Mouse (Mus musculus) common myeloid progenitor, adult 5-6 weeks (primary cell): Measurements from ENCODE around the gene Ppp1r12c. TPM values are rescaled to one million over a fixed set of nuclear protein-coding genes. Genes with fewer than 3 reads are reported as not detected.
"Not testable (repeated sequence)": the region's sequence is repeated elsewhere in the genome, so short reads cannot be mapped to it uniquely, and the experiment has no call there.

Experiments
- ATAC-seq: replicated peaks from 2 replicates; pipeline ENCODE4 v1.8.0; 2016; ENCODE audit warnings: low read depth, mild to moderate bottlenecking, moderate TSS enrichment, inconsistent platforms; ENCODE audit not compliant: poor library complexity, severe bottlenecking
- total RNA-seq: library from RNA; stranded (forward); fragments of 200-1000, 187-1606 nt; gene quantifications from 2 replicates; pipeline ENCODE4 v1.2.3, GENCODE M21; 2017

Ppp1r12c gene
- 90.2 and 117 TPM in 2 replicates for total RNA-seq

DNA sequence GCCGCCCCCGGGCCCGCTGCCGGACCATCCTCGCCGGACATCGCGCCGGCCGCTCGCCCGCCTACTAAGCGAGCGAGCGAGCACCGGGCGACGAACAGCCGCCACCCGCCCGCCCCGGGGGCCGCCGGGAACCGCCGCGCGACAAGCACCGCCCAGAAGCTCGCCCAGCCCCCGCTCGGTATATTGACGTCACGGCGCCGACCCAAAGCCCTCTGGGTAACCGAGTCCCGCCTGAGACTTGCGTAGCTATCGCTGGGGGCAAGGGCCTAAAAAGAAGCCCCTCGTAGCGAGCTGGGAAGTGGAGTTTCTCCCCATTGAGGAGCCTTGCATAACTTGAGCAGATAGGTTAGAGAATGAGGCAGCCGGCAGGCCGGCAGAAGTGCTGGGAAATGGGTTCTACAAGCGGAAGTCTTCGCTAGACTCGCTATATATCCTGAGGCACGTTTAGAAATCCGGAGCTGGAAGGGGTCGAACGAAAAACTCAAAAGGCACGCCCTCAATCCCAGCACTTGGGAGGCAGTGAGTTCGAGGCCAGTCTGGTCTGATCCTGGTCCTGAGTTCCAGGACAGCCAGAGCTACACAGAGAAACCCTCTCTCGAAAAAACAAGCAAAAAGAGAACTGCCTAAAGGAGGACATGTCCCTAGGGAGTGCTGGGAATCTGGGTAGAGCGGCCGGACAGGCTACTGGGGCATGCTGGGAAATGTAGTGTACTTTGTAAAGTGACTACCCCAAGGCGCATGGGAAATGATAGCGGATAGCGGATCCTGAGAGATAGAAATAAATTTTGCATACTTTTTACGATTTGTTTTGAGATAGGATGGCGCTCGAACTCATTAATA, at the start of gene Ppp1r12c:
Gene Ppp1r12c, minus strand, starts transcription at position 123 of the 840 bp plus-strand sequence.
- ATAC-seq = peak; percentile 72

DNA sequence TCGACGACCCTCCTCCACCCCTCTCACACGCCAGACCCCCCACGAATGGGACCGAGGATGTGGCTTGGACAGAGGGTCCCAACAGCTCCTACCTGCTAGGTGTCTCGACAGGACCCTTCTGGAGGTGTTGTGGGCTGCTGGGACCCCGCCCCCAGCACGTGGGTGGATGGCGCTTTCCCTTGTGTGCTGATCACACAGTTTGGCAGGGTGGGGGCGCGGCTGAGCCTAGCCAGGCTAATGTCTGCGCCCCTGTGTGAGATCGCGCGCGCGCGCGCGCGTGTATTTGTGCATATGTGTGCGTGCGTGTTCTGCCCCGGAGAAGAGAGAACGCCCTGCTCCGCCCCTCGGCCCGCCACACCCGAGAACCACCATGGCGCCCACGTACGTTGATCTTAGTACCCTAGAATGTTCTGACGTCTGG, 45.8 kb upstream of the Ppp1r12c start, which contains the start of gene Syt5:
Gene Syt5, minus strand, starts transcription at position 321 of the 421 bp plus-strand sequence.
- ATAC-seq = peak; percentile 46

DNA sequence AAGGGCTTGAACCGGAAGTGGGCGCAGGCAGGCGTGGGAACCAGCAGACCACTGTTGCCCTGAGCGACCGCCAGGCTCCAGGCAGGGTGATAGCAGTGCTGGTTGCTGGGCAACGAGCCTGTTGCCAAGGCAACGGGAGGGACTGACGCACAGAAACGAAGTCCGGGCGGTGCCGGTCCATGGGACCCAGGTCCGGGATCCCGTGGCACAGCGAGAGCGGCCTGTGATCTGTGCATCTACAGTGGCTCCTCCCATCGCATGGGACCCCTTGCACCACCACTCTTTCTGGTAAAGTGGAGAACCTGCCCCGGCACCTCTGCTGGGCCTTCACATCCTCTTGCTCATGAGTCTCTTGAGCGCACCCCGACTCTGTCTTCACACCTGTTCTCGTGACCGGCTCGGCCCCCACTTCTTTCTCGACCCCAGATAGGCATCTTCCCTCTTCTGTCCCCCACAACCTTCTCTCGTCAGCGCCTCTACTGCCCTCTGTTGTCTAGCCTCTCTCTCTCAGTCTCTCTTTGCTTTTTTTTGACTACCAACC, 45.2 kb upstream of the Ppp1r12c start:
- peak; percentile 54 for ATAC-seq

DNA sequence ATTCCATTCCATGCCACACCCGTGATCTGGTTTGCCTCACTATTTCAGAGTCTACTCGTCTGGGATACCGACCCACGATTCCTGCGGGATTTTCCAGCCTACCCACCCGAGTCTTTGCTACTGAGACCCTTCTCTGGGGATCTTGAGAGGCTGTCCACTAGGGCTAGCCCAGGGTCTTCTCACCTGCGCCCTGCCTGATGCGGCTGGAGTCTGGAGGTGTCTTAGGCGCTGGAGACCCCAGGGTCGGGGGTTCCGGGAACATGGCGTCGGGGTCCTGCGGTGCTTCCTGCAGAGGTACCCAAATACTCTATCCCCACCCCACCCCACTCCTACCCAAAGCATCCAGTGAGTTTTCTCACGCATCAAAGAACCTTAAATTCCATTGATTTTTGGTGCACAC, 44.6 kb upstream of the Ppp1r12c start:
- ATAC-seq = no peak

DNA sequence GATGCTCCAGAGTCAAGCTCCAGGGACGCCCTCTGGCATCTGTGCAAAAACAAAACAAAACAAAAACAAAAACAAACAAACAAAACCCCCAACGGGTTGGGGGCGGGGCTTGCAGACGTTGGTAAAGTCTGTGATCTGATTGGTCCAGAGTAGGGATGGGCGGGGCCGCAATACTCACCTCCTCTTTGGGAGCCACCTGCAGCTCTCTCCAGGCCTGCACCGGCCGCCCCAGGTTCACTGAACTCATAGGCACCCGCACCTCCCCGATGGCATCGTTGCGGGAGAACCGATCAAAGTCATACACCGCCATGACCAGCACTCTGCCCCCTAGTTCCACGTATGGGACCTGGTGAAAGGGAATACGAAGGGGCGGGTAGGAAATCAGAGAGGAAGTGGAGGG, 40.5 kb upstream of the Ppp1r12c start:
- no peak for ATAC-seq

DNA sequence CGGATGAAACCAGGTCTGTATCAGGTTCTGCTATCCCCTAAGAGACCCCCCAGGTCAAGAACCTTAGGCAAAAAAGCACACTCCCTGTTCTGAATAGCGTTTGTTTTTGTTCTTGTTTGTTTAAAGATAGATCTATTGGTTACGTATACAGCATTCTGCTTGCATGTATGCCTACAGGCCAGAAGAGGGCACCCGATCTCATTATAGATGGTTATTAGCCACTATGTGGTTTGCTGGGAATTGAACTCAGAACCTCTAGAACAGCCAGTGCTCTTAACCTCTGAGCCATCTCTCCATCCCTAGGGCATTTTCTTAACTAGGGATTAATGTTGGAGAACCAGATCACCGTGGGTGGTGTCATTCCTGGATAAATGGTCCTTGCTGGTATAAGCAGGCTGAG, 39.9 kb upstream of the Ppp1r12c start:
- no peak for ATAC-seq

DNA sequence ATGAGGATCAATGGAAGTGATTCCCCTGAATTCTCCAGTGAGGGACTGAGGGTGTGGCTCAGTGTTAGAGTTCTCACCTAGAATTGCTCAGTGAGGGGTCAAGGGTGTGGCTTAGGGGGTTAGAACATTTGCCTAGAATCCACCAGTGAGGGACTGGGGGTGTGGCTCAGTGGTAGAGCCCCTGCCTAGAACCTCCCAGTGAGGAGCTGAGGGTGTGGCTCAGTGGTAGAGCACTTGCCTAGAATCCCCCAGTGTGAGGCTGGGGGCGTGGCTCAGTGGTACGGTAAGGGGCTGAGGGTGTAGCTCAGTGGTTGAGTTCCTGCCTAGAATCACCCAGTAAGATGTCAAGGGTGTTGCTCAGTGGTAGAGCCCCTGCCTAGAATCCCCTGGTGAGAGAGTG, 37.5 kb upstream of the Ppp1r12c start:
- ATAC-seq = no peak

DNA sequence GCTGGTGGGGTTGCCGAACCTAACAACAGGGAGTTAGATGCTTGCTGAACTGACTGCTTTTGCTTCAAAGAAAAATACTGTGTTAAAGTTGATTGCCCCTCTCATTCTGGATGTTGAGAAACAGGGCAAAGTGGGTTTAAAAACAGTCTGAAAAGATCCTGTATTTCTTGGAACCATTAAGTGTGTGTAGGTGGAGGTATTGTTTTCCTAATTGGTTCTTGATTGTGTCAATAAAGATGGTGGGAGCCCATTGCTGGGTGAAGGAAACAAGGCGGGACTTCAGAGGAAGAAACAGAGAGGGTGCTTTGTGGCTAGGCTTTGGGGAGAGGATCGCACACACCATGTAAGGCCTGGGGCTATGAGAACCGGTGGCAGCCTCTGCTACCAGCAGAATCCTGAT, 35.7 kb upstream of the Ppp1r12c start:
- ATAC-seq = no peak

DNA sequence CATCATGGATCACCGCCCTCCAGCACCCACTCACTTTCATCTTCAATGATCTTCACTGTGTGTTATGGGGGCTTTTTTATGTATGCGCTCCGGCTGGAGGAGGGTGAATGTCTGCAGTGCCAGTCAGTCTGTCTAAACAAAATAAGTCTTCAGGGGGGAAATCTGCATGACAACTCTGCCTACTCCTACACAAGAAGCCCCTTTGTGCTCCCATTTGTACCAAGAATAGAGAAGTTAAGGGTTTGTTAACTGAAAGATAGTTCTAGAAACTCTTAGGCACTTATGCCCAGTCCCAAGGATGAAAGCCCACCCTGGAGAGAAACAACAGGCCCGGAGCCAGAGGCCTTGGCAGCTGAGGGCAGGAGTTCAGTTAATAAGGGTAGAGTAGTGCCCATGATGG, 34.9 kb upstream of the Ppp1r12c start:
- ATAC-seq = no peak

DNA sequence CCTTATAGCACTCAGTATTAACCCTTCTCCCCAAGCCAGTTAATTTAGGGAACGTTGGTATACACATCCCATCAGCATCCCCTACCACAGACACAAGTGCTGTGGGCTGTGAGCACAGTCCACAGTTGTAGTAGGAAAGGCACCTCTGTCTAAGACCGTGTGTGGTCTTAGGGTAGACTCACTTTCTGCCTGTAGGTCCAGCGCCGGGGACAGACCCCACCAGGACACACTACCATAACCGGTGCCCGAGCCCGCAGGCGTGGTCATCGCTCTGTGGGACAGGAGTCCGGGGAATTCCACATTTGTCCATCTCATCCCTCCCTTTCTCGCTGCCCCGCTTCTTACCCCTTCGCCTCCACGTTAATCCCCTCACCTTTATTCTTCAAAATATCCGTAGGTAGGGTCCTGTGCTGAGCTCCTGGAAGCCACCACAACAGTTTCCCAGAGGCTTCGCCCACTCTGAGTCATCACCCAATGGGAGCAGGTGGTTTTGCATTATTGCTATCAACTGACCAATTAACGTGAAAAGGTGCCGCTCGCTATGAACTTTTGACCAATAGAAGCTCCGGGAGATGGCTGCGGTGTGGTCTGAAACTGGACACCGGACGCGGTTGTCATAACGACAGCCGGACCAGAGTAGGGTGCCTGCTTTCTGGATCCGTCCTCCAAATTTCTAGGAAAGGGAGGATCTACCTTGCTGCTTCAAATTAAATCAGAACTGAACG, 30.7 kb upstream of the Ppp1r12c start, which contains the start of gene Dnaaf3:
Gene Dnaaf3, minus strand, starts transcription at position 449 of the 725 bp plus-strand sequence.
- peak; percentile 80 for ATAC-seq

DNA sequence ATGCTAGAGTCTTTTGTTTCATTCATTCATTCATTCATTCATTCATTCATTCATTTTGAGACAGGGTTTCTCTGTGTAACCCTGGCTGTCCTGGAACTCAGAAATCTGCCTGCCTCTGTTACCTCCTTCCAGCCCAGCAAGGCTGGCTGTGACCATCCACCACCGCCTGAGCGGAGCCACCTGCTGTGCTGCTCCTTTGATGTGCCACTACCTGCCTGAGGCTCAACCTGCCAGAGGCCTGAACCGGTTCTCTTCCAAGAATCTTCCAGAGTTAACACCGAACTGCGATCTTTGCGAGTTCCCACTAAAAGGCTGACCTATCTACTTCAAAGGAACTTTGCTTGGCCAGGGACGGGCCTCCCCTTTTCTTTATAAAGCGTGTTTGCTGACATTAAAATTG, 28.7 kb upstream of the Ppp1r12c start:
- not testable (repeated sequence) for ATAC-seq

DNA sequence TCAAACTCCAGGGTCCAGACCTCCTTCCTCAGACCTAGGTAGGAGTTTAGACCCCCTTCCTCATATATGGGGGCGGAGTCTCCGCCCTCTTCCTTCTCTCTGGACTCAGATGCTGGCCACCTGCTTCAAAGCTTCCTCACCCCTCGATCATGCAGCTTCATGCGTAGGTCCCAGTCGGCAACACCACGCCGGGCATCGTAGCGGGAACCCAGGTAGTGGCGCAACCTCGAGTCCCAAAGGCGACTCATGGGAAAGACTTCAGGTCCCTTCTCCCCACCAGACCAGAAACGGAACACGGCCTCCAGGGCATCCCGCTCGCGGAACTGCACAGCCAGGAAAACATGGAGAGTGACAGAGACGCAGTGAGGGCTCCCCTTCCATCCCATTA, 25.8 kb upstream of the Ppp1r12c start:
- ATAC-seq = 0 out of 2 replicates have a peak, but pooled peaks have one; percentile 9

DNA sequence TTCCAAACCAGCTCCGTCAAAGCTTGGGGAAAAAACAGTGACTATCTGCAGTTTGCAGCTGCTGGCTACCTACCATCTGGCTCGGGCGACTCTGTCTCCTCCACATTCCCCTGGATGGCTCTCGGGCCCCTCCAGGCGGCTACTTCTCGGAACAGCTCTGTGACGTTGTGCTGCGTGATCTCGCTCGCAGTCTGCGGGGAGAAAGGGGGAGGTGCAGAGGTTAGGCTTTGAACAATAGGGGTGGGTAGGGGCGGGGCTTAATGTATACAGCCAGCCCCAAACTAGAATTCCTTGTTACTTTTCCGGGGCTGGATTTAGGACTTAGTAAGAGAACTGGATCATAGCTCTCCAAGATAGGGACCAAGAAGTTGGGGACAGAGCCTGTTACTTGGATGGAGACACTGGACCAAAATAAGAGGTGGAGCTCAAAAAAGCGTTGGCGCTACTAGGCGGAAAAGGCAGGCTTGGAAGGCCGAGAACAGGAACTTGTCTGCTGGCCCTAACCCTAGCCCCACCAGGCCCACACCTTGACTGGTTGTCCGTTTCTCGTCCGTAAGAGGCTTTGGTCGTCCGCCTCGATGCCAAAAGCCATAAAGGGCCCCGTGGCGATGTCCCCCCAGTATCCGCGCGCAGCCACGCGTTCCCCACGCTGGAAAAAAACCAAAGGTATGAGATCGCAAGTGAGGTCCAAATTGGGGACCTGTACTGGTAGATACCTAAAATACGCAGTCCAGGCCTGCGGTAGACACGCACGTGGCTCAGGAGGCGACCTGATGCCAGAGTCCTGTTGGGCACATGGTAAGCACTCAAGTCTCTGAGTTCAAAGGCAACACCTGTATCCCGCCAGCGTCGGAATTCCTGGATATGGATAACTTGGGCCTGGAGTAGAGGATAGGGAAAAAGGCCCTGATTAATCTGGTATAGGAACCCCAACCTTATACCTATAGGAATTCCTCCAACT, 25.1 kb upstream of the Ppp1r12c start:
- ATAC-seq = peak; percentile 92

DNA sequence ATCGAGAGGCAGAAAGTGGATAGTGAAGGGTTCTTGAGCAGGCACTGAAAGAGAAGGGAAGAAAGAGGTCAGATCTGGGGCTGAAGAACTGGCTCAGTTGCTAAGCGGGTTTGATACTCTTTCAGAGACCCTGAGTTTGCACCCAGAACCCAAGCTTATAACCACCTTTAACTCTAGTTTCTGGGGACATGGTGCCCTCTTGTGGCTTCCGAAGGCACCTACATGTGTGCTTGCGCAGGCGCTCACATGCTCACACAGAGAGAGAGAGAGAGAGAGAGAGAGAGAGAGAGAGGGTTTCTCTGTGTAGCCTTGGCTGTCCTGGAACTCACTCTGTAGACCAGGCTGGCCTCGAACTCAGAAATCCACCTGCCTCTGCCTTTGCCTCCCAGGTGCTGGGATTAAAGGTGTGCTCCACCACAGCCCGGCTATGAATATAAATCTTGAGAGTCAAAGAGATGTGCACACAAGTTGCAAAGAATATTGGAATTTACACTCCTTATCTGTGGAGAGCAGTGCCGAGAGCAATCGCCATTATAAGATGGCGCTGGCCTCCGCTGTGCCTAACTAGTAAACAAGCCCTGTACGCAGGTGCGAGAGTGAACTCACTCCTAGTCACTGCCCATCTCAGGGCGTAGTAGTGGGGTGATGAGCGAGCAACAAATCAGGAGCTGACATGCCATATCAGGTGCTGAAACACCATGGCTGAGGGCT, 22.9 kb upstream of the Ppp1r12c start, which contains the start of gene Tnni3:
Gene Tnni3, minus strand, starts transcription at position 18 of the 711 bp plus-strand sequence.
- peak; percentile 62 for ATAC-seq

DNA sequence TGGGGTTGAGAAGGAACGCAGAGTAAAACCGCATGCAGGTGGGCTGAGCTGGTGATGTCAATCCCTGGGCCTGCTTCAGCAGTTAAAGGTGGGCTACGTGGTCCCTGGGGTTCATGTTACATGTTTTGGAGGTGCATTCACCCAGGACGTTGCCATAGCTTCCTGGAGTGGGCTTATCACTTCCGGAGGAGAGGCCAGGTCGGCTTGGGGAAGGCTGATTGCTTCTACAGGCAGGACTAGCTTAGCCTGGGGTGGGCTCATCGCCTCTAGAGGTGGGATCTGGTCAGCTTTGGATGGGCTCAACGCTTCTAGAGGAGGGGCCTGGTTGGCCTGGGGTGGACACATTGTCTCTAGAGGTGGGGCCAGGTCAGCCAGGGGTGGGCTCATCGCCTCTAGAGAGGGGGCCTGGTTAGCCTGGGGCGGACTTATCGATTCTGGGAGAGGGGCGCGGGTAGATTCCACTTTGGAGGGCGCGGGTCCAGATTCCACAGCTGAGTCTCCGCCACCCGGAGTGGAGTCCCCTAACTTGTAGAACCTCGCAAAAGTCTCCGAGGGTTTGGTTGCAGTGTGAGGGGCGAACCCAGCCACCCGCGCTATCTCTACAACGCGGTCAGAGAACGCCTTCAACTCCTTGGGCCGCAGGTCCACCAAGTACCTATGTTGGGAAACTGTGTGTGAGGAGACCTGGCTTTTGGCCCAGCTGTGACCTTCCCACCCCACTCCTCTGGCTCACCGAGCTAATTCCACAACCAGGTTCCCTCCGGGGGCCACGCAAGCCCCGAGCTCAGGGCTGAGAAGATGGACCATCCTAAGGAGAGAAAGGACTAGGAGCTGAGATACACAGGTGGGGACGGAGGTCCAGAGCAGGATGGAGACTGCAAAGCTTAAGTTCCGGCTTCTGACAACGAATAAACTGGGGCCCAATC, 22.0 kb upstream of the Ppp1r12c start:
- no peak for ATAC-seq

DNA sequence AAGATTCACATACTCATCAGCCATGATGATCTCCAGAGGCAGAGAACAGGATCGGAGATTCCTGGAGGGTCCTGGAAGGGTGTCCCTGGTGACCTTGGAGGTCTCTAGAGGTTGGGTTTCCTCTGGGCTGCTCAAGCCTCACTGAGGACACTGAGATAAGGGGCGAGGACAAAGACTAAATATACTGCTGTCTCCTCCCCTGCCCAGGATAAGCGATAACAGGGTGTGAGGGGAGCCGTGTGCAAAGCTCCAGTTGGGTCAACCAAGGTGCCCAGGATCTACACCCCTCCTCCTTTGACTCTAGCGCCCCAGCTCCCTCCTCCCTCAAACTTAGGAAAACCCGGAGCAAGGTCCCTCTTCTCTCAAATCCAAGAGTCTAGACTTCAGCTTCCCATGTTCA, 20.8 kb upstream of the Ppp1r12c start:
- no peak for ATAC-seq

DNA sequence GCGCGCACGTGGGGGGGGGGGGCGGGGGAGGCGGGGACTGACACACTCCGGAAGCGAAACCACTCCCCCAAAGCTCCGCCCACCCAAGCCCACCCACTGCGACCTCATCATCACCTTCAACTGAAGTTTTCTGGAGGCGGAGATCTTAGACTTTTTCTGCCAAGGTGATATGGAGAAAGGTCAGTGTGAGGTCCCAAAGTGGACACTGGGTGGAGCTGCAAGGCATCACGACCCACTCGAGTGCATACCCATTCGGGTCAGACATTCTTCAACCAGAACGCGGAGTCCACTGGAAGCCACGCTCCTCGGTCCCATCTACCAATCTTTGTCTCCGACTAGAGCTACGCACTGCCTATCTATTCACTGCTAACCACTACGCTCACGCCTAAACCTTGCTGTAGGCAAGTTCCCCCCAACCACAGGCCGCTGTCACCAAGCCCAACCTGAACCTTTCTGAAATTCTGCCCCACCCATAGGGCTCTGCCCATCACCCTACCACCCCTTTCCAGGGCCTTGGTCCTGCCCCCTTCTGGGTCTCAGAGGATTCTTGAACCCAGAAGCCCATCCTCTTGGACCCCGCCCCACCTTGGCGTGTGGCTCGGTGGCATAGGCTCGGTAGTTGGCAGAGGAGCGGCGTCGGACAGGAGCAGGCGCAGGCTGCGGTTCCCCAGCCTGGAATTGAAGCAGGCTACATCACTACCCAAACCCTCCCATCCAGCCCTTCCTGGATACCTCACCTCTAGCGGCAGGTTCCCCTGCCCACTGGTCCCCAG, 19.9 kb upstream of the Ppp1r12c start:
- ATAC-seq = no peak
